Mouse (Mus musculus) gastrocnemius, adult 18-20 months (tissue): Measurements from ENCODE around the gene Dennd4b. TPM values are rescaled to one million over a fixed set of nuclear protein-coding genes. Genes with fewer than 3 reads are reported as not detected.
"Not testable (repeated sequence)": the region's sequence is repeated elsewhere in the genome, so short reads cannot be mapped to it uniquely, and the experiment has no call there.

ENCODE experiments used
- DNase-seq: peaks from one replicate; pipeline ENCODE4 v3.0.0; 2021; ENCODE audit warnings: low spot score
- total RNA-seq, 2 experiments: library from RNA; stranded (reverse); gene quantifications; 2 replicates each; pipeline ENCODE4 v1.2.3; 2021

Gene Dennd4b
- total RNA-seq, 2 experiments from 2014 or later, result 81.1 to 81.6 TPM

- DNase-seq, result no peak
Observed at GRCm38 (mm10) chr3:90278211-90278610, 13.2 kb downstream of the Dennd4b start.

- no peak for DNase-seq
Observed at GRCm38 (mm10) chr3:90279216-90279615, 14.2 kb downstream of the Dennd4b start.

- no peak for DNase-seq
Observed at GRCm38 (mm10) chr3:90279743-90280142, 14.8 kb downstream of the Dennd4b start.

GRCm38 (mm10) chr3:90280708-90281107 is 15.7 kb downstream of the Dennd4b start:
- DNase-seq, result no peak

GRCm38 (mm10) chr3:90284150-90284549 is 19.2 kb downstream of the Dennd4b start:
- no peak for DNase-seq

- DNase-seq, result not testable (repeated sequence)
Observed at GRCm38 (mm10) chr3:90289403-90289802, 24.4 kb downstream of the Dennd4b start.

GRCm38 (mm10) chr3:90290602-90291001 is 25.6 kb downstream of the Dennd4b start:
- DNase-seq, result no peak

GRCm38 (mm10) chr3:90291982-90292344 is 27.0 kb downstream of the Dennd4b start:
- no peak for DNase-seq

- DNase-seq, result peak; percentile 100
Observed at GRCm38 (mm10) chr3:90292345-90293275, 27.6 kb downstream of the Dennd4b start, which contains the start of gene Gatad2b. Gene Gatad2b, plus strand, starts transcription at chr3:90293178.

GRCm38 (mm10) chr3:90293352-90294063 is 28.5 kb downstream of the Dennd4b start:
- DNase-seq, result peak; percentile 33

GRCm38 (mm10) chr3:90294064-90294440 is 29.1 kb downstream of the Dennd4b start:
- no peak for DNase-seq

GRCm38 (mm10) chr3:90294651-90295050 is 29.7 kb downstream of the Dennd4b start:
- DNase-seq, result no peak

GRCm38 (mm10) chr3:90305801-90306200 is 40.8 kb downstream of the Dennd4b start:
- no peak for DNase-seq

GRCm38 (mm10) chr3:90309589-90309988 is 44.6 kb downstream of the Dennd4b start:
- DNase-seq, result no peak

GRCm38 (mm10) chr3:90313367-90313766 is 48.4 kb downstream of the Dennd4b start:
- DNase-seq, result no peak

GRCm38 (mm10) chr3:90314241-90314640 is 49.3 kb downstream of the Dennd4b start:
- DNase-seq, result no peak

- no peak for DNase-seq
Observed at GRCm38 (mm10) chr3:90322289-90322688, 57.3 kb downstream of the Dennd4b start.

- peak; percentile 52 for DNase-seq
Observed at GRCm38 (mm10) chr3:90323119-90323518, 58.1 kb downstream of the Dennd4b start.
